ENCODE assay signal across 14 mouse cellular contexts in the genomic region with DNA sequence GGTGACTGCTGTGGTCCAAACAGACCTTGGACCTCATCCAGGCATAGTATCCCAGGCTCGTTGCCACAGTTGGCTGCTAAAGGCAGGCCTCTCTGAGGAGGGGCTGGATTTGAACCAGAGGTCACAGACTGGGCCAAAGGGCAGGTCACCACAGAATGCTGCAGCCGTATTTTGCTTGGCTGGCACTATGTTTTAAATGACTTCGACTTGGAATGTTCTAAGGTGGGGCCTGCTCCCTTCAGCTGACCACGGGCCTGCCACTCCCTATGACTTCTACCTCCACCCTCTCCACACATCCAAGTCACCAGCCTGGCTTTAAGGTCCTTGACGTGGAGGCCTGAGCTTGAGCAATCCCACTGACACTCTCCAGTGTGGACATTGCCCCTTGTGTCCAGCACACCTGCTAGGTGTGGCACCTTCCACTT. TPM values are rescaled to one million over a fixed set of nuclear protein-coding genes. Genes with fewer than 3 reads are reported as not detected.
DNase-seq lines count a peak whose midpoint lies in the region.
"Had no signal": no experiment of that assay in that cellular context is flagged by ENCODE, and none has a peak within 500 bp of the region (broad histone marks: within the 10 kb centered on the region; RNA-seq: fewer than 3 reads in every experiment).

No protein-coding gene starts in this region.

- H3K27me3 ChIP-seq in heart, embryonic 10.5 days (ENCODE audit: insufficient read depth, poor library complexity, severe bottlenecking) = no peaks in the 10 kb centered on the region
- H3K27me3 ChIP-seq in hindbrain, embryonic 10.5 days (ENCODE audit: insufficient read depth, poor library complexity, severe bottlenecking) = no peaks in the 10 kb centered on the region
- H3K27me3 ChIP-seq: neural tube, embryonic 12.5 days had no signal

- 0 out of 2 replicates have a peak, but pooled peaks cover 4% of the 10 kb centered on the region for H3K4me1 ChIP-seq in heart, embryonic 10.5 days
- H3K4me1 ChIP-seq in hindbrain, embryonic 10.5 days (replicated peaks) = no peaks in the 10 kb centered on the region
- H3K4me1 ChIP-seq: neural tube, embryonic 12.5 days had no signal

- no peaks in the 10 kb centered on the region for H3K9me3 ChIP-seq in heart, embryonic 10.5 days
- no peaks in the 10 kb centered on the region for H3K9me3 ChIP-seq in hindbrain, embryonic 10.5 days
- H3K9me3 ChIP-seq: neural tube, embryonic 12.5 days had no signal

- DNase-seq in heart, adult 18-20 months = peak; percentile 67 to 71
- DNase-seq in heart, embryonic 10.5 days (ENCODE audit: low spot score) = no peak
- DNase-seq in adrenal gland, postnatal 10 days = peak; percentile 80
- peak; percentile 94 for DNase-seq in kidney, adult 9 months
- peak; percentile 85 for DNase-seq in lung, postnatal 25 days (ENCODE audit: low spot score)
- DNase-seq in left cerebral cortex, postnatal 36 days (ENCODE audit: low spot score in 2 of 2) = no peak
- no peak for DNase-seq in hindbrain, embryonic 10.5 days (ENCODE audit: low spot score)
- DNase-seq in right cerebral cortex, postnatal 14 days = no peak
- DNase-seq: cerebellum, adult 2 months had no signal

- H3K36me3 ChIP-seq in heart, embryonic 10.5 days = no peaks in the 10 kb centered on the region
- H3K36me3 ChIP-seq in hindbrain, embryonic 10.5 days = no peaks in the 10 kb centered on the region
- H3K36me3 ChIP-seq: neural tube, embryonic 12.5 days had no signal

- H3K27ac ChIP-seq in heart, embryonic 10.5 days = no peak overlapping the region
- H3K27ac ChIP-seq in hindbrain, embryonic 10.5 days = no peak overlapping the region
- H3K27ac ChIP-seq: neural tube, embryonic 12.5 days had no signal

- no peak overlapping the region for H3K4me3 ChIP-seq in heart, embryonic 10.5 days
- H3K4me3 ChIP-seq in hindbrain, embryonic 10.5 days = no peak overlapping the region
- H3K4me3 ChIP-seq: neural tube, embryonic 12.5 days had no signal

- intact Hi-C loops in left cerebral cortex, postnatal 36 days (cut with DNase I) = no loop called here

- 71% methylated on average over 5 of the region's 5 CpGs for WGBS in heart, embryonic 10.5 days
- WGBS in hindbrain, embryonic 10.5 days = 73% methylated on average over 5 of the region's 5 CpGs

RNA-seq across cellular contexts. Expression of gene Rasl12, which starts 10.6 kb away (rescaled TPM):
- 1 to 10 TPM; 5.6 to 6.4 TPM for total RNA-seq in heart, adult 18-20 months (2021)
- 1.9 and 3.9 TPM in 2 replicates for polyA plus RNA-seq in heart, embryonic 10.5 days (2016; fragmentation: Nextera tagmentation; extraction: Ambion mirVana)
- total RNA-seq in adrenal gland, postnatal 10 days (2021) = 10 to 100 TPM; 32.3 to 76.7 TPM
- 1 to 10 TPM; 3.4 to 3.5 TPM for total RNA-seq in left cerebral cortex, postnatal 36 days (2021)
- 6.3 and 7.8 TPM in 2 replicates for polyA plus RNA-seq in hindbrain, embryonic 10.5 days (2016; fragmentation: Nextera tagmentation; extraction: Ambion mirVana)

RNA-seq across cellular contexts. Expression of gene Slc51b, which starts 13.9 kb away (rescaled TPM):
- total RNA-seq in heart, adult 18-20 months (2021) = not detected
- not detected in 2 replicates for polyA plus RNA-seq in heart, embryonic 10.5 days (2016; fragmentation: Nextera tagmentation; extraction: Ambion mirVana)
- total RNA-seq in adrenal gland, postnatal 10 days (2021) = under 1 TPM; 0.45 to 0.78 TPM
- total RNA-seq in left cerebral cortex, postnatal 36 days (2021) = not detected
- not detected in 2 replicates for polyA plus RNA-seq in hindbrain, embryonic 10.5 days (2016; fragmentation: Nextera tagmentation; extraction: Ambion mirVana)
- total RNA-seq: hematopoietic stem cell, adult 5-6 weeks; left cerebral cortex, adult 8-10 months; megakaryocyte, adult 5-6 weeks had no signal
- polyA plus RNA-seq: cerebellum, adult 2 months; embryonic facial prominence, embryonic 14.5 days; neural tube, embryonic 12.5 days had no signal

RNA-seq across cellular contexts. Expression of gene Kbtbd13, which starts 17.4 kb away (rescaled TPM):
- total RNA-seq in heart, adult 18-20 months (2021) = 1 to 10 TPM; 1.5 to 1.6 TPM
- polyA plus RNA-seq in heart, embryonic 10.5 days (2016; fragmentation: Nextera tagmentation; extraction: Ambion mirVana) = 1.4 and 2.1 TPM in 2 replicates
- 1 to 10 TPM in 1 of 2 experiments, under 1 TPM in 1; 0.84 to 3.9 TPM for total RNA-seq in adrenal gland, postnatal 10 days (2021)
- under 1 TPM; 0.17 to 0.18 TPM for total RNA-seq in left cerebral cortex, postnatal 36 days (2021)
- polyA plus RNA-seq in hindbrain, embryonic 10.5 days (2016; fragmentation: Nextera tagmentation; extraction: Ambion mirVana) = 0.80 and 0.85 TPM in 2 replicates
- total RNA-seq: megakaryocyte, adult 5-6 weeks had no signal

RNA-seq across cellular contexts. Expression of gene Mtfmt, which starts 26.7 kb away (rescaled TPM):
- total RNA-seq in heart, adult 18-20 months (2021) = 1 to 10 TPM; 6.3 to 6.9 TPM
- polyA plus RNA-seq in heart, embryonic 10.5 days (2016; fragmentation: Nextera tagmentation; extraction: Ambion mirVana) = 14.7 and 17.3 TPM in 2 replicates
- 10 to 100 TPM; 11.2 to 14.1 TPM for total RNA-seq in adrenal gland, postnatal 10 days (2021)
- 10 to 100 TPM; 16.6 to 19.0 TPM for total RNA-seq in left cerebral cortex, postnatal 36 days (2021)
- 20.5 TPM in 2 replicates for polyA plus RNA-seq in hindbrain, embryonic 10.5 days (2016; fragmentation: Nextera tagmentation; extraction: Ambion mirVana)

RNA-seq across cellular contexts. Expression of gene Ubap1l, which starts 48.0 kb away (rescaled TPM):
- not detected for total RNA-seq in heart, adult 18-20 months (2021)
- 0.27 and 0.38 TPM in 2 replicates for polyA plus RNA-seq in heart, embryonic 10.5 days (2016; fragmentation: Nextera tagmentation; extraction: Ambion mirVana)
- under 1 TPM in 1 of 2 experiments, not detected in 1; 0.45 TPM for total RNA-seq in adrenal gland, postnatal 10 days (2021)
- total RNA-seq in left cerebral cortex, postnatal 36 days (2021) = 1 to 10 TPM; 1.3 to 4.5 TPM
- polyA plus RNA-seq in hindbrain, embryonic 10.5 days (2016; fragmentation: Nextera tagmentation; extraction: Ambion mirVana) = 0.10 and 0.41 TPM in 2 replicates
- total RNA-seq: hematopoietic stem cell, adult 5-6 weeks had no signal

Comparison
In these comparisons a context has a peak if more than half of its experiments do, and no peak if none do; other contexts are left out.
1. DNase-seq: peak in heart, adult 18-20 months (2 of 2), adrenal gland, postnatal 10 days (single experiment), kidney, adult 9 months (single experiment) and lung, postnatal 25 days (single experiment); none in heart, embryonic 10.5 days (single experiment), left cerebral cortex, postnatal 36 days (0 of 2), hindbrain, embryonic 10.5 days (single experiment) and right cerebral cortex, postnatal 14 days (single experiment).
2. RNA of gene Rasl12, which starts 10.6 kb away (total RNA-seq): 32.3 to 76.7 TPM in adrenal gland, postnatal 10 days; 5.6 to 6.4 TPM in heart, adult 18-20 months and 3.4 to 3.5 TPM in left cerebral cortex, postnatal 36 days; every median in the first group is over 4 times any median in the second.